25 mouse cellular contexts compared by ENCODE assay signal in the genomic region with DNA sequence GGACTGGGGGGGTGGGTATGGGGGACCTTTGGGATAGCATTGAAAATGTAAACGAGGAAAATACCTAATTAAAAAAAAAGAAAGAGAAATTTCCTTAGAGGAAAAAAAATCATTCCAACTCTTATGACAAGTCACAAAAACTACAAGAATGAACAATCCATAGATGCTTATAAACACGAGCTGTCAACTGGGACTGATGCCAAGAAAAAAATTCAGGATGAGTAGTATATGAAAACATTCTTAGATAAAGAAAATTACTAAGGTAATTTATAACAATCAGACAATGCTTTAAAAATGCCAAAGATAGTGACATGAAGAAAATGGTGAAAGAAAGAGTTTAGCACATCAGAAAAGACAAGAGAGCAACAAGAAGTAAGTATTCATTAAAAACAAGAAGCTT.
"Had no signal": no experiment of that assay in that cellular context is flagged by ENCODE, and none has a peak within 500 bp of the region (broad histone marks: within the 10 kb centered on the region; RNA-seq: fewer than 3 reads in every experiment).

No protein-coding gene starts in this region.

- H3K4me3 ChIP-seq: gastrocnemius, adult 2 months; heart, embryonic 10.5 days; heart, embryonic 12.5 days; hindbrain, embryonic 13.5 days; hindbrain, embryonic 15.5 days; kidney, embryonic 15.5 days; limb, embryonic 12.5 days; liver, embryonic 12.5 days had no signal

- H3K9ac ChIP-seq: heart, embryonic 12.5 days; hindbrain, embryonic 13.5 days; hindbrain, embryonic 15.5 days; kidney, embryonic 15.5 days; limb, embryonic 12.5 days; liver, embryonic 12.5 days; liver, embryonic 14.5 days had no signal

- H3K36me3 ChIP-seq: heart, embryonic 10.5 days; heart, embryonic 12.5 days; hindbrain, embryonic 13.5 days; hindbrain, embryonic 15.5 days; kidney, embryonic 15.5 days; limb, embryonic 12.5 days; liver, embryonic 12.5 days had no signal

- H3K27ac ChIP-seq: gastrocnemius, adult 2 months; heart, embryonic 10.5 days; hindbrain, embryonic 13.5 days; hindbrain, embryonic 15.5 days; hindbrain, postnatal 0 days; kidney, embryonic 15.5 days; kidney, postnatal 0 days; limb, embryonic 12.5 days; liver, embryonic 12.5 days; liver, embryonic 14.5 days had no signal

- DNase-seq: gastrocnemius, adult 2 months; gastrocnemius, postnatal 10 days; gastrocnemius, postnatal 25 days; heart, adult 18-20 months; heart, postnatal 10 days; heart, postnatal 36 days; kidney, adult 11 months; kidney, adult 2 months; kidney, adult 9 months; kidney, postnatal 14 days; kidney, postnatal 36 days; layer of hippocampus, adult 9-11 months; layer of hippocampus, postnatal 36 days; left cerebral cortex, postnatal 4 days had no signal

- H3K4me1 ChIP-seq: heart, embryonic 10.5 days; heart, embryonic 12.5 days; hindbrain, embryonic 13.5 days; hindbrain, embryonic 15.5 days; kidney, embryonic 15.5 days; limb, embryonic 12.5 days; liver, embryonic 12.5 days had no signal

- H3K27me3 ChIP-seq: heart, embryonic 12.5 days; hindbrain, embryonic 13.5 days; hindbrain, embryonic 15.5 days; kidney, embryonic 15.5 days; limb, embryonic 12.5 days; liver, embryonic 12.5 days had no signal

- H3K9me3 ChIP-seq: heart, embryonic 10.5 days; heart, embryonic 12.5 days; hindbrain, embryonic 13.5 days; hindbrain, embryonic 15.5 days; kidney, embryonic 15.5 days; limb, embryonic 12.5 days; liver, embryonic 12.5 days had no signal

- ATAC-seq: hindbrain, postnatal 0 days; intestine, embryonic 16.5 days; liver, embryonic 12.5 days had no signal

- H3K4me2 ChIP-seq: heart, embryonic 12.5 days; hindbrain, embryonic 13.5 days; hindbrain, embryonic 15.5 days; kidney, embryonic 15.5 days; limb, embryonic 12.5 days; liver, embryonic 12.5 days had no signal
